Mouse (Mus musculus) myocyte (in vitro differentiated cells): ENCODE results near the gene Rnf217.

Source experiments
- MYOG ChIP-seq, 3 experiments: IDR thresholded peaks; one replicate each; pipeline ENCODE4 v1.6.1; 2011; ENCODE audit warnings: control low read depth in 2 of 3, low read depth in 2 of 3, mild to moderate bottlenecking in 2 of 3; ENCODE audit not compliant: insufficient read length in 2 of 3, control insufficient read depth in 1 of 3, insufficient read depth in 1 of 3
- POLR2A ChIP-seq: IDR thresholded peaks from one replicate; pipeline ENCODE4 v1.6.1; 2011; ENCODE audit warnings: low read depth, mild to moderate bottlenecking, control low read depth, moderate library complexity; ENCODE audit not compliant: insufficient read length

DNA sequence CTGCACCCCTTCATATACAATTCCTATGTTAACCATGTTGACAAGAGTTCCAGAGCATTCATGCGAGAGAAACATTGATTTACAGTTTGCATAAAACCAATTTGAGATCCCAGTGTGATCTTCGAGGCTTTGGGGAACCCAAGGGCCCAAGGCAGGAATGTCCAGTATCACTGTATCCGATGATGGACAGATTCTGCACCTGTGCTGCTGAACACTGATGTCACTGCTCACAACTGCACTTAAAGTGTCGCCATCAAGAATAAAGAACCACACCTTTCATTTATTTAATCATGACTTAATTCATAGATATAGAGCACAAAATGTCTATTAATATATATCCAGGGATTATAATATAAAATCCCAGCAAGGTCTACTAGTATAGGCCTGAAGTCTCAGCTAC lies 28.3 kb downstream of the Rnf217 start:
- TF ChIP-seq MYOG (IDR thresholded peaks at IDR 0.05; ENCODE audit: control insufficient read depth in 1 of 3, insufficient read depth in 1 of 3, insufficient read length in 2 of 3, low read depth in 2 of 3) (no peak), POLR2A (no peak)
